Mouse (Mus musculus) embryonic stem cell, embryonic (primary cell): ENCODE data around the gene Fam170b.

Source experiments
- CTCF ChIA-PET, 4 experiments: fragments of 300-600 bp in 2 of 4; fragments of 350-600 bp in 2 of 4; sonication (Branson Sonifier 250); formaldehyde crosslinking; loops; one replicate each; lab custom pipeline; 2022; ENCODE audit warnings: inconsistent platforms in 2 of 4; lab: Charles Lee
- POLR2A ChIA-PET, 4 experiments: fragments of 300-600 bp in 2 of 4; fragments of 350-600 bp in 2 of 4; sonication (Branson Sonifier 250); formaldehyde crosslinking; loops; one replicate each; lab custom pipeline; 2022; ENCODE audit warnings: antibody characterized with exemption in 4 of 4, inconsistent platforms in 1 of 4; lab: Charles Lee

Fam170b gene

GRCm38 (mm10) chr14:32871963-32872362 lies 38.2 kb downstream of the Fam170b start:
- ChIA-PET CTCF (no interaction called here), POLR2A (interaction anchor here in 1 of 4 experiments (0.6 kb wide), 1 partner anchor 93 kb away, joined by 3 read pairs; no protein-coding TSS in a partner anchor)

DNA sequence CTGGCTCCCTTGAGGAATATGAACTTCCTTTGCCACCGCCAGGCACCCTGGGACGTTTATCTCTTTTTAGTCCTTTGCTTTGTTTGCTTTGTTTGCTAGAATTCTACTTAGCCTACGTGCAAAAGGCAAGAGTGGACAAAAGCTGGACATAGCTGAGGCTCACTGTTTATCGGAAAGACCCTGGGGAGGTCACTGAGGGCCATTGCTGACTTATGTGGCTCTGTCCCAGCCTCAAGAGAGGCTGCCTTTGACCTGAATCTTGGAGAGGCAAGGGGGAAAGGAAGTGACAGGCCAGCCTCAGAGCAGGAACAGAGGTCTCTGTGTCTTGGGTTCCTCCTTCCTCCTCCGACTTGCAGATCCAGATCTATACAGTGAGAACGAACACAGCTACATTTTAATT lies 43.8 kb downstream of the Fam170b start:
- ChIA-PET CTCF (interaction anchor here in 1 of 4 experiments (0.6 kb wide), 1 partner anchor 126 kb away, joined by 3 read pairs; no protein-coding TSS in a partner anchor), POLR2A (no interaction called here)

GRCm38 (mm10) chr14:32880332-32880731 lies 46.6 kb downstream of the Fam170b start:
- POLR2A ChIA-PET, result no interaction called here
- CTCF ChIA-PET, result no interaction called here

GRCm38 (mm10) chr14:32881693-32882092 lies 47.9 kb downstream of the Fam170b start:
- CTCF ChIA-PET, result no interaction called here

More at GRCm38 (mm10) chr14:32881693-32882092, 47.9 kb downstream of the Fam170b start:
- POLR2A ChIA-PET, result no interaction called here
